Comparison of ENCODE assay signal across 12 mouse cellular contexts in genomic region chr12:104406454-104406885, GRCm38 (mm10). TPM values are rescaled to one million over a fixed set of nuclear protein-coding genes. Genes with fewer than 3 reads are reported as not detected.
A peak's percentile ranks its signal among the peaks of the same experiment; 100 is the strongest.
DNase-seq lines count a peak whose midpoint lies in the region; ATAC-seq and TF ChIP-seq lines count a peak whose summit lies in the region.
"Had no signal": no experiment of that assay in that cellular context is flagged by ENCODE, and none has a peak within 500 bp of the region (broad histone marks: within the 10 kb centered on the region; RNA-seq: fewer than 3 reads in every experiment).

Gene Serpina3n, plus strand, starts transcription at chr12:104406729.

- TF ChIP-seq POLR2A in brain, embryonic 14.5 days (IDR thresholded peaks at IDR 0.05; ENCODE audit: borderline replicate concordance, extremely low read depth, insufficient read depth, insufficient read length, poor library complexity, severe bottlenecking) = no peak

- intact Hi-C loops in left cerebral cortex, postnatal 36 days (cut with DNase I) = no loop called here
- intact Hi-C loops in left cerebral cortex, postnatal 4 days (cut with DNase I) = no loop called here

- peak; percentile 82 for ATAC-seq in frontal cortex, adult (ENCODE audit: low TSS enrichment)
- ATAC-seq: forebrain, embryonic 16.5 days; intestine, postnatal 0 days had no signal

- no peak for TF ChIP-seq CTCF in brain, embryonic 14.5 days (IDR thresholded peaks at IDR 0.05; ENCODE audit: borderline replicate concordance, extremely low read depth, insufficient read depth, insufficient read length)

- DNase-seq in frontal cortex, postnatal 14 days (ENCODE audit: low spot score in 2 of 2) = no peak
- no peak for DNase-seq in left cerebral cortex, postnatal 36 days (ENCODE audit: low spot score in 2 of 2)
- no peak for DNase-seq in left cerebral cortex, postnatal 4 days
- peak; percentile 5 for DNase-seq in brain, embryonic 14.5 days (ENCODE audit: low read depth)
- peak; percentile 46 to 58 for DNase-seq in layer of hippocampus, postnatal 14 days (ENCODE audit: low spot score in 2 of 2)
- DNase-seq in cerebellum, adult 18-20 months = no peak
- no peak for DNase-seq in testis, postnatal 10 days (ENCODE audit: low spot score)
- DNase-seq: cerebellum, postnatal 36 days had no signal

RNA-seq across cellular contexts. Expression of gene Serpina3n, which starts in this region (rescaled TPM):
- 10 to 100 TPM; 10.5 to 11.8 TPM for total RNA-seq in left cerebral cortex, postnatal 36 days (2021)
- total RNA-seq in left cerebral cortex, postnatal 4 days (2021) = 1 to 10 TPM; 1.7 to 2.5 TPM
- 0.37 and 0.72 TPM in 2 replicates for polyA plus RNA-seq in brain, embryonic 14.5 days (2012; rRNA removed)
- total RNA-seq in layer of hippocampus, postnatal 14 days (2021) = 10 to 100 TPM; 51.3 to 54.4 TPM
- polyA plus RNA-seq: C2C12; forebrain, embryonic 16.5 days had no signal

Comparison
In these comparisons a context has a peak if more than half of its experiments do, and no peak if none do; other contexts are left out.
1. RNA of gene Serpina3n (total RNA-seq): 51.3 to 54.4 TPM in layer of hippocampus, postnatal 14 days; 10.5 to 11.8 TPM in left cerebral cortex, postnatal 36 days and 1.7 to 2.5 TPM in left cerebral cortex, postnatal 4 days; every median in the first group is over 4 times any median in the second.
2. Peak in DNase-seq in brain, embryonic 14.5 days; RNA of the gene not detected or under 1 TPM.
3. DNase-seq: peak in layer of hippocampus, postnatal 14 days (2 of 2); none in frontal cortex, postnatal 14 days (0 of 2), left cerebral cortex, postnatal 36 days (0 of 2), left cerebral cortex, postnatal 4 days (single experiment), cerebellum, adult 18-20 months (0 of 2) and testis, postnatal 10 days (single experiment).